Mouse (Mus musculus) midbrain, embryonic 15.5 days (tissue): Measurements from ENCODE around the gene Kyat1. TPM values are rescaled to one million over a fixed set of nuclear protein-coding genes. Genes with fewer than 3 reads are reported as not detected.
"Not testable (repeated sequence)": the region's sequence is repeated elsewhere in the genome, so short reads cannot be mapped to it uniquely, and the experiment has no call there.

Experiments
- ATAC-seq: fragments of 200-750 bp; cut with Nextera tagmentation; replicated peaks from 2 replicates; pipeline ENCODE4 v1.8.0; 2017; ENCODE audit warnings: moderate TSS enrichment
- H3K27ac ChIP-seq: fragments of 300-500 bp; sonication (generic); 2 replicates; pipeline ENCODE4 v1.5.1; 2015; ENCODE audit warnings: mild to moderate bottlenecking, inconsistent platforms
- H3K27me3 ChIP-seq: fragments of 300-500 bp; sonication (generic); replicated peaks from 2 replicates; pipeline ENCODE4 v1.6.1; 2015; ENCODE audit warnings: inconsistent platforms
- H3K36me3 ChIP-seq: fragments of 300-500 bp; sonication (generic); replicated peaks from 2 replicates; pipeline ENCODE4 v1.6.1; 2015; ENCODE audit warnings: inconsistent platforms
- H3K4me1 ChIP-seq: fragments of 300-500 bp; sonication (generic); 2 replicates; pipeline ENCODE4 v1.6.1; 2015; ENCODE audit warnings: inconsistent platforms
- H3K4me2 ChIP-seq: fragments of 300-500 bp; sonication (generic); 2 replicates; pipeline ENCODE4 v1.6.1; 2015; ENCODE audit warnings: inconsistent platforms, mild to moderate bottlenecking, moderate library complexity
- H3K4me3 ChIP-seq: fragments of 300-500 bp; sonication (generic); 2 replicates; pipeline ENCODE4 v1.5.1; 2015; ENCODE audit warnings: mild to moderate bottlenecking, inconsistent platforms
- H3K9ac ChIP-seq: fragments of 300-500 bp; sonication (generic); 2 replicates; pipeline ENCODE4 v1.6.1; 2015; ENCODE audit warnings: mild to moderate bottlenecking, inconsistent platforms
- H3K9me3 ChIP-seq: fragments of 300-500 bp; sonication (generic); 2 replicates; pipeline ENCODE4 v1.6.1; 2016; ENCODE audit warnings: inconsistent platforms
- WGBS: fragments of 180-500 bp; shearing (Covaris S2); methylation state at CpG from one replicate; pipeline ENCODE4 v1.1.7; 2015; ENCODE audit warnings: mixed read lengths; 5-methylcytosine and 5-hydroxymethylcytosine counted together
- polyA plus RNA-seq: library from polyadenylated mRNA; unstranded; fragments of >200 nt; fragmentation: Nextera tagmentation; extraction: Ambion mirVana; gene quantifications from 2 replicates; pipeline ENCODE4 v1.2.1, GENCODE M21; 2015

Gene Kyat1
- polyA plus RNA-seq, 1 experiment from 2014 or later, result 16.8 TPM

DNA sequence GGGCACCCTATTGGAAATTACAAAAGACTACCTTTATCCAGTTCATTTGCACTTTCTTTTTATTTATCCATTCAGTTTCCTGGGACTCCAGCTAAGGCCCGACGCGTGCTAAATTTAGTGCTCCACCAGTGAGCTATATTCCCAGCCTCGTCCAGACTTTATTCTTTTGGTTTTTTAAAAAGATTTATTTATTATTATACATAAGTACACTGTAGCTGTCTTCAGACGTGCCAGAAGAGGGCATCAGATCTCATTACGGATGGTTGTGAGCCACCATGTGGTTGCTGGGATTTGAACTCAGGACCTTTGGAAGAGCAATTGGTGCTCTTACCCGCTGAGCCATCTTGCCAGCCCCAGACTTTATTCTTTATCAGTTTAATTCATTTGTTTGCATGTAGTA, 26.9 kb downstream of the Kyat1 start:
- H3K27ac ChIP-seq, H3K9me3 ChIP-seq, H3K27me3 ChIP-seq, H3K9ac ChIP-seq: not testable (repeated sequence)
- ATAC-seq, result peak; percentile 22; the same call in 1 of the 2 replicates
- WGBS, result 44% methylated on average over 7 of the region's 7 CpGs
- Histone ChIP-seq H3K4me2 (peak overlapping the region; percentile 78), H3K36me3 (peaks cover 16% of the 10 kb centered on the region), H3K4me1 (peaks cover 15% of the 10 kb centered on the region), H3K4me3 (peak overlapping the region; percentile 69)

DNA sequence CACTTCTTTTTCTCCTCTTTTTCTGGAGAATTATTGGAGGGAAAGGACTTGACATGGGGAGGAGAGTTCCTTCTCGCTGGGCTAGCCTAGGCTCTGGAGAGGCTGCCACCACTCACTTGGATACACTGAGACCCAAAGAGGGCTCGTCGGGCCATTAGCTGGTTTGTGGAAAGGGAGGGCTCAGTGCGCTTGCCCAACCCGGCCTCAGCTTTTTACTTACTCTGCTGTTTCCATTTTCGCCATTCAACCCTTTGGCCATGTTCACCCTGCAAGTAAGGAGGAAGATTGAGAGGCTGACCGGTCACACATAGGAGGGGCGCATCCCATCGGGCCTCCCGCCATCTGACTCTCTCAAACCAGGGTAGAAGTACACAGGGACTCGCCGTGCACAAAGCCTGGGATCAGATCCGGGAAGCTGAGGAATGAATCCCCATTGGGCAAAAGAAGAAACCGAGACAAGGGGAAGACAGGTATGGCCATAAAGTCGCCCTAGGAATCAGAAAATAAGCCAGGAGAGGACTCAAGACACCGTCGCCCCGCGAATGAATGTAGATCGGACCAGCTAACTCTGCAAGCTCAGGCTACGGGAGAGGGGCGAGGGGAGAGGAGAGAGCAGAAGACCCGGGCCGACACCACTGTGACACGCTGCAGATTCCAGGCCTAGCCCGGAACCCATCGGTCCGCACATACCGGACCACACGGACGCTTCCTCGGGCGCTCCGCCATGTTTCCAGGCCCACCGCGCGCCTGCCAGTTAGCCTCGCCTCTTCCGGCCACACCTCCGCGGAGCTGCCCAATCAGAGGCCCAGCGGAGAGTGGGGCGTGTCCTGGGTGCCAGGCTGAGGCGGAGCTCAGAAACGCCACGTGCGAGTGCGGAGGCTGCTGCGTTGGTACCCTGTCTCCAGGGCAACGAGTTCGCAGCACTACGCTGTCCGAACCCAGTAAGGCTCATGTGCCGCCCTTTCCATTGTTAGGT, 27.7 kb downstream of the Kyat1 start, which contains the start of gene Spout1:
Gene Spout1, minus strand, starts transcription at position 760 of the 976 bp plus-strand sequence.
- Histone ChIP-seq H3K4me3 (peak within 1 kb of the TSS; percentile 69), H3K36me3 (peaks cover 18% of the 10 kb centered on the region), H3K4me2 (peak within 1 kb of the TSS; percentile 78), H3K27ac (peak within 1 kb of the TSS; percentile 40; the same call in 1 of the 2 replicates), H3K27me3 (no peaks in the 10 kb centered on the region), H3K9me3 (no peaks in the 10 kb centered on the region), H3K9ac (peak within 1 kb of the TSS; percentile 67), H3K4me1 (peaks cover 17% of the 10 kb centered on the region)
- peak; percentile 99 for ATAC-seq
- WGBS, result 3% methylated on average over 54 of the region's 54 CpGs

DNA sequence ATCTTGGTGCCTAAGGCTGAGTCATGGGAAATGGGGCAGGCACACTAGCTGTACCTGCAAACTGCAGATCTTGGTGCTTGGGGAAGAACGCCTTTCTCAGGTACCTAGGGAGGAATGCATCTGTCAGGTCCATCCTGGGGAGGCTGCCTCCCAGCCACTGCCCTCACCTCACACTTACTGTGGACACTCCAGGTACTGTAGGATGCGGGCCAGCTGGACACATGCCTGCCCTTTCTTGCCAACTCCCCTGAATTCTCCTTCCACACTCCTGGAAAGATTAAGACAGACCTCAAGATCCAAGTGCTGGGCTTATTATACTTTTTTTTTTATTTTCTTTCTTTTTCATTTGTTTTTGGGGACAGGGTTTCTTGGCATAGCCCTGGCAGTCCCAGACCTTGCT, 29.1 kb downstream of the Kyat1 start:
- Histone ChIP-seq H3K36me3 (peaks cover 18% of the 10 kb centered on the region), H3K4me1 (peaks cover 28% of the 10 kb centered on the region), H3K27me3 (no peaks in the 10 kb centered on the region), H3K27ac (no peak overlapping the region), H3K4me2 (no peak overlapping the region), H3K9ac (no peak overlapping the region), H3K4me3 (no peak overlapping the region), H3K9me3 (no peaks in the 10 kb centered on the region)
- 100% methylated on average over 2 of the region's 2 CpGs for WGBS
- no peak for ATAC-seq

DNA sequence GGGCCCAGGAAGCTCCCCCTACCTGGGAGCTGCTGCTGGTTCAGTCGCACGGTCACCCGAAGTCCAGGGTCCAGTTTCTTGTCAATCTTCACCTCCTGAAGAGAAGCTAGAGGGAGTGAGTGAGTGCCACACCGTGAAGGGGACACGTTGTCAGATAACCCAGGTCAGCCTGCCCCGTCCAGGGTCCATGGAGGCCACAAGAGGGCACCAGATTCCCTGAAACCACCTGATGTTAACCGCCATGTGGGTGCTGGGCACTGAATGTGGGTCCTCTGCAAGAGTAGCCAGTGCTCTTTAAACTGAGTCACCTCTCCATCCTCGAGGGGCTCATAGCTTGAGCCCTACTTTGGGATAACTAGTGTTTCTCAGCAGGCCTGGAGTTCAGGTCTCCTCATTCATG, 29.8 kb downstream of the Kyat1 start:
- no peak overlapping the region for H3K9ac ChIP-seq
- no peak for ATAC-seq
- H3K4me1 ChIP-seq, result peaks cover 28% of the 10 kb centered on the region
- no peaks in the 10 kb centered on the region for H3K9me3 ChIP-seq
- WGBS, result 89% methylated on average over 8 of the region's 8 CpGs
- no peak overlapping the region for H3K4me2 ChIP-seq
- H3K36me3 ChIP-seq, result peaks cover 18% of the 10 kb centered on the region
- H3K27ac ChIP-seq, result no peak overlapping the region
- no peaks in the 10 kb centered on the region for H3K27me3 ChIP-seq
- H3K4me3 ChIP-seq, result no peak overlapping the region

DNA sequence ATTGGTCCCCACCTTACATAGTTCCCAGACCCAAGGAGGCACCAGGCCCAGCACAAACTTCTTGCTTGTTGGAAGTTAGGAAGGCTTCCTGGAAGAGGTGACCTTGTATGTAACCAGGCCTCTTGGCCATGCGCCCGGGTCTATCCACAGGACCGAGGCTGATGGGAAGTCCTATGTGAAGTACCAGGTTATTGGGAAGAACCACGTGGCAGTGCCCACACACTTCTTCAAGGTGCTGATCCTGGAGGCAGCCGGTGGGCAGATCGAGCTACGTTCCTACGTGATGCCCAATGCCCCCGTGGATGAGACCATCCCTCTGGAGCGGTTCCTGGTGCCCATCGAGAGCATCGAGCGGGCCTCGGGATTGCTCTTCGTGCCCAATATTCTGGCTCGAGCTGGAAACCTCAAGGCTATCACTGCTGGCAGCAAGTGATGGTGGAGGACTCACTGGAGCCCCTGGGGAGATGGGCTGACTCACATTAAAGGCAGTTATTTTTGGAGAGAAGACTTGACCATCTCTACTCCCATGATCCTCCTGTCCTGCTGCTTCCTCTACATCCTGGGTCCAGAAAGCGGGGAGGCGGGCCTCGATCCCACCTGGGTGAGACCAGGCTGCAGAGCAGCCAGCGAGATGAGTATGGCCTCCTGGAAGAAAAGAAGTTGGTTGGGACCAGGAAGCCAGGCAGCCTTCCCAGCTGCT, 32.0 kb downstream of the Kyat1 start:
- no peak for ATAC-seq
- no peak overlapping the region for H3K27ac ChIP-seq
- no peak overlapping the region for H3K4me2 ChIP-seq
- WGBS, result 95% methylated on average over 20 of the region's 20 CpGs
- H3K4me3 ChIP-seq, result no peak overlapping the region
- no peaks in the 10 kb centered on the region for H3K27me3 ChIP-seq
- H3K9ac ChIP-seq, result no peak overlapping the region
- H3K4me1 ChIP-seq, result peaks cover 28% of the 10 kb centered on the region
- peaks cover 18% of the 10 kb centered on the region for H3K36me3 ChIP-seq
- H3K9me3 ChIP-seq, result no peaks in the 10 kb centered on the region

DNA sequence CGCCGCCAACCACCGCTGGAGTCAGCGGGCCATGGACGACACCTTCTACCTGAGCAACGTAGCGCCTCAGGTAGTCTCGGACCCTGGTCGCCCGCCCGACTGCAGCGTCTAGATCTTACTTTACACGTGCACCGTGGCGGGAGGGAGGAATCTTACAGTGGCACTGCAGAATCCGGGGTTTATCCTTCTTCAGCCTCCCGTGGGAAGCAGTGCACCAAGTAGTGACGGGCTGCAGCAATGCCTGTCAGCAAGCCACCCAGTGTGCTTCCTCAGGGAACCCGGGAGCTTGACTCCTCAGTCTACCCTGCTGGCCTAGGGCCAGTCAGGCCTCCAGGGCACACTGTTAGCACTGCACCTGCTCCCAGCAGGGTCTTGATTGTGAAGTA, 33.7 kb downstream of the Kyat1 start:
- Histone ChIP-seq H3K4me2 (peak overlapping the region; percentile 84), H3K9ac (peak overlapping the region; percentile 66), H3K9me3 (no peaks in the 10 kb centered on the region), H3K4me1 (peaks cover 17% of the 10 kb centered on the region), H3K4me3 (peak overlapping the region; percentile 57), H3K27ac (peak overlapping the region; percentile 91), H3K27me3 (no peaks in the 10 kb centered on the region), H3K36me3 (peaks cover 18% of the 10 kb centered on the region)
- ATAC-seq, result peak; percentile 37
- under 1% methylated on average over 19 of the region's 19 CpGs for WGBS

DNA sequence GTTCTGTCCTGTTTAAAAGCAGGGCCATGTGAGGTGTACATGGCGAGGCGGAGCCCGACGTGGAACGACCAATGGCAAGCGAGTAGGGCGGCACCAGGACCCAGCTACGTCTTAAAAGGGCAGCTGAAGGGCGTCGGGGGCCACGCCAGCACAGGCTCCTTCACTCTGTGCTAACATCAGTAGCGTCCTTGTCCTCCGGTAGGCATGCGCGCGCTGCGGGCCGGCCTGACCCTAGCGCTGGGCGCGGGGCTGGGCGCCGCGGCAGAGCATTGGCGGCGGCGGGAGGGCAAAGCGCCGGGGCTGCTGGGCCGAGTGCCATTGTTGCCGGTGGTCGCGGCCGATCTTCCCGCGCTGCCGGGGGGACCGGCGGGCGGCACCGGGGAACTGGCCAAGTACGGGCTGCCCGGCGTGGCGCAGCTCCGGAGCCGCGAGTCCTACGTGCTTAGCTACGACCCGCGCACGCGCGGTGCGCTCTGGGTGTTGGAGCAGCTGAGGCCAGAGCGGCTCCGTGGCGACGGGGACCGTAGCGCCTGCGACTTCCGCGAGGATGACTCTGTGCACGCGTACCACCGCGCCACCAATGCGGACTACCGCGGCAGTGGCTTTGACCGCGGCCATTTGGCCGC, 34.2 kb downstream of the Kyat1 start, which contains the start of gene Endog:
Gene Endog, plus strand, starts transcription at position 123 of the 626 bp plus-strand sequence.
- Histone ChIP-seq H3K4me3 (peak within 1 kb of the TSS; percentile 57), H3K9me3 (no peaks in the 10 kb centered on the region), H3K36me3 (peaks cover 17% of the 10 kb centered on the region), H3K4me1 (peaks cover 13% of the 10 kb centered on the region), H3K9ac (peak within 1 kb of the TSS; percentile 66), H3K4me2 (peak within 1 kb of the TSS; percentile 84), H3K27ac (peak within 1 kb of the TSS; percentile 91), H3K27me3 (no peaks in the 10 kb centered on the region)
- WGBS, result under 1% methylated on average over 74 of the region's 75 CpGs
- ATAC-seq, result peak; percentile 97

DNA sequence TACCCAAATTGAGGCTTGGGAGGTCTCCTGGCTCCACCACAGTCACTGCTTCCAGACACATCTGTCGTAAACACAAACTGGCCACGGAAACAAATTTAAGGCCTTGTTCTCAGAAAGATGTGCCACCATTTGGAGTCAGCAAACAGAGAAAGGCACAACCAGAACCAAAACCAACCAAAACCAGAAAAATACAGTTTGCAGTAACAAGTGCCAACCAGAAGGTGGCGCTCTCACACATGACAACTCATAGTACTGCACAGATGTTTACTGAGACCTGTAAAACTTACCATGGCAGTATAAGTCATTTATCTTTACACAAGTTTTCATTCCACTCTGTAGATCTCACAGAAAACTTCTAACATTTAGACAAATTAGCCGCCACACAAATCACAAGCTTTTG, 39.0 kb downstream of the Kyat1 start:
- no peaks in the 10 kb centered on the region for H3K36me3 ChIP-seq
- no peaks in the 10 kb centered on the region for H3K4me1 ChIP-seq
- H3K27me3 ChIP-seq, result no peaks in the 10 kb centered on the region
- no peak overlapping the region for H3K4me2 ChIP-seq
- ATAC-seq, result no peak
- no peak overlapping the region for H3K4me3 ChIP-seq
- no peaks in the 10 kb centered on the region for H3K9me3 ChIP-seq
- no peak overlapping the region for H3K27ac ChIP-seq
- H3K9ac ChIP-seq, result no peak overlapping the region
- 55% methylated on average over 4 of the region's 4 CpGs for WGBS

DNA sequence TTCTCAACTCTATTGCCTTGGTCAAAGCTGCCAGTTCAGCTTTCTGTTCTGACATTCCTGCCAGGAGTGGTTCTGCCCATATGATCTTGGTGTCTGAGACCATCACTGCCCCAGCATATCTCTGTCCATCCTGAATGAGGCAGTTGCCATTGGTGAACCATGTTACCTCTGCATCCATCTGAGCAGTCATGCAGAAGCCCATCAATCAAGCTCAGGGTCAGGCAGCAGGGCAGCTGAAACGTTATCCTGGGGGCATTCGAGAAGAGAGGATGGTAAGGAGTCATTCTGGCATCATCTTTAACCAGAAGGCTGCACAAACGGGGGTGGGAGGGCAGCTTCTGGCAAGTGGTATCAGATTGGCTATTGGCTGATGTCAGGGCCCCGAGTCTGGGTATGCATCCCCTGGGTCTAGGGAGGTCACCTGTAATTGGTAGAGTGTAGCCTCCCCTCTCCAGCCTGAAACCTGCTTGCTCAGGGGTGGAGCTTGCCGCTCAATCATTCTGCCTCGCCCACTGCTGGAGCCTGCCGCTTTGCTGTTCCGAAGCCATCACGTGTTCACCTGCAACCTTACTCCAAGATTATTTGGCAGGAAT, 41.2 kb downstream of the Kyat1 start:
- no peak for ATAC-seq
- H3K27me3 ChIP-seq, result no peaks in the 10 kb centered on the region
- no peaks in the 10 kb centered on the region for H3K9me3 ChIP-seq
- no peaks in the 10 kb centered on the region for H3K36me3 ChIP-seq
- H3K4me1 ChIP-seq, result no peaks in the 10 kb centered on the region
- H3K9ac ChIP-seq, result no peak overlapping the region
- no peak overlapping the region for H3K27ac ChIP-seq
- H3K4me3 ChIP-seq, result no peak overlapping the region
- no peak overlapping the region for H3K4me2 ChIP-seq
- 64% methylated on average over 9 of the region's 9 CpGs for WGBS

DNA sequence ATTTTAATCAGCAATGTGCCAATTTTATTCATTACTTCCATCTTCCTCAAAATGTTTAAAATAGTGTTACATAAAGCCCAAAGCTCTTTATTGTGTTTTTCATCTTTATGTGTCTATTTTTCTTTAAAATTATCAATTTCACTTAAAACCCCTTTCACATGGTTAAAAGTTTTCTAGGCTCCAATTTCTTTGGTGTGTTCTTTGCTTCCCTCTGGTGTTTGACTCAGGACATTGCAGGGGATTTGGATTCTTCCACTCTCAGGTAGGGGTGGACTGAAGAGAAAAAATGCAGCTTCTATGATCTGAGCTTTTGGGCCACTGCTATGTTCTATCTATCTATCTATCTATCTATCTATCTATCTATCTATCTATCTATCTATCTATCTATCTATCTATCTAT, 43.8 kb downstream of the Kyat1 start:
- Histone ChIP-seq H3K9me3 (no peaks in the 10 kb centered on the region), H3K27ac (no peak overlapping the region), H3K4me2 (no peak overlapping the region), H3K36me3 (no peaks in the 10 kb centered on the region), H3K4me1 (no peaks in the 10 kb centered on the region), H3K4me3 (no peak overlapping the region), H3K9ac (no peak overlapping the region), H3K27me3 (no peaks in the 10 kb centered on the region)
- no peak for ATAC-seq

DNA sequence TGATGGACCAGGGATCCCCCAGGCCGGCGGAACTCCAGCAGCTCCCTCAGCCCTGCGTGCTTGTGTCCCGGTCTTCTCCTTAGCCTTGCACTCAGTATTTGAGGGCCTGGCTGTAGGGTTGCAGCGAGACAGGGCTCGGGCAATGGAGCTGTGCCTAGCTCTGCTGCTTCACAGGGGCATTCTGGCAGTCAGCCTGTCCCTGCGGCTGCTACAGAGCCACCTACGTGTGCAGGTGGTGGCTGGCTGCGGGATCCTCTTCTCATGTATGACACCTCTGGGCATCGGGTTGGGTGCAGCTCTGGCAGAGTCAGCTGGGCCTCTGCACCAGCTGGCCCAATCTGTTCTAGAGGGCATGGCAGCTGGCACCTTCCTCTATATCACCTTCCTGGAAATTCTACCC, 45.8 kb downstream of the Kyat1 start:
- not testable (repeated sequence) for H3K27me3 ChIP-seq, H3K9me3 ChIP-seq, H3K4me3 ChIP-seq, H3K27ac ChIP-seq, ATAC-seq, H3K4me1 ChIP-seq, H3K36me3 ChIP-seq, H3K4me2 ChIP-seq, H3K9ac ChIP-seq
- 88% methylated on average over 8 of the region's 10 CpGs for WGBS

DNA sequence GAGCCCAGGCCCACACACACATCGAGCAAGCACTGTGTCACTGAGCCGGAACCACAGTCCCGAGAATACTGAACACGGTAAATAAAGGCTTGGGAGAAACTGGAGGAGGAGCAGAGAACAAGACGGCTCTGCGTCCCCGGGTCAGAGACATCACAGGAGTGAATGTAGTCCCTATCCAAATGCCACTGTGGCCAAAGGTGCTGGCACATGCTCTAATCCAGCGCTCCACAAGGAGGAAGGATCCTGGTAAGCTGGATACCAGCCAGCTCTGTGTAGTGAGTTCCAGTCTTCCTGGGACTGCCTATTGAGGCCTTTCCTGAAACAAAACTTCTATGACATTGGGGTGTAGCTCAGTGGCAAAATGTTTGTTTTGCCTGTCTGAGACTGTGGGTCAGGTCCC, 53.0 kb downstream of the Kyat1 start:
- Histone ChIP-seq H3K27ac (no peak overlapping the region), H3K9me3 (no peaks in the 10 kb centered on the region), H3K27me3 (no peaks in the 10 kb centered on the region), H3K36me3 (peaks cover 25% of the 10 kb centered on the region), H3K4me3 (no peak overlapping the region), H3K9ac (no peak overlapping the region), H3K4me2 (no peak overlapping the region), H3K4me1 (no peaks in the 10 kb centered on the region)
- WGBS, result 76% methylated on average over 8 of the region's 8 CpGs
- ATAC-seq, result no peak
